Mouse (Mus musculus) heart, adult 9 months (tissue): ENCODE results near the gene Pttg1.
A peak's percentile ranks its signal among the peaks of the same experiment; 100 is the strongest.

Experiments
- DNase-seq, 2 experiments: peaks; one replicate each; pipeline ENCODE4 v3.0.0; 2022; ENCODE audit warnings: low spot score in 2 of 2

Pttg1 gene

GRCm38 (mm10) chr11:43410291-43410690 is 15.8 kb downstream of the Pttg1 start:
- no peak for DNase-seq

GRCm38 (mm10) chr11:43408888-43409287 is 17.2 kb downstream of the Pttg1 start:
- DNase-seq: no peak

- DNase-seq: no peak
Measured at GRCm38 (mm10) chr11:43404150-43404807, 21.8 kb downstream of the Pttg1 start.

GRCm38 (mm10) chr11:43400131-43400530 is 25.9 kb downstream of the Pttg1 start:
- DNase-seq: no peak

GRCm38 (mm10) chr11:43399297-43399696 is 26.8 kb downstream of the Pttg1 start:
- no peak for DNase-seq

- DNase-seq: no peak
Measured at GRCm38 (mm10) chr11:43396672-43397071, 29.4 kb downstream of the Pttg1 start.

GRCm38 (mm10) chr11:43396246-43396645 is 29.8 kb downstream of the Pttg1 start:
- no peak for DNase-seq

- no peak for DNase-seq
Measured at GRCm38 (mm10) chr11:43395073-43395948, 30.7 kb downstream of the Pttg1 start.

- DNase-seq: no peak
Measured at GRCm38 (mm10) chr11:43393325-43393724, 32.7 kb downstream of the Pttg1 start.

- DNase-seq: no peak
Measured at GRCm38 (mm10) chr11:43392757-43393156, 33.3 kb downstream of the Pttg1 start.

GRCm38 (mm10) chr11:43389118-43389517 is 36.9 kb downstream of the Pttg1 start:
- no peak for DNase-seq

- DNase-seq: no peak
Measured at GRCm38 (mm10) chr11:43388122-43389097, 37.6 kb downstream of the Pttg1 start.

GRCm38 (mm10) chr11:43387004-43387880 is 38.8 kb downstream of the Pttg1 start:
- DNase-seq: no peak

- DNase-seq: no peak
Measured at GRCm38 (mm10) chr11:43385716-43386115, 40.3 kb downstream of the Pttg1 start.

- DNase-seq: peak; percentile 74 to 76
Measured at GRCm38 (mm10) chr11:43385055-43385649, 40.9 kb downstream of the Pttg1 start.

GRCm38 (mm10) chr11:43383581-43383980 is 42.5 kb downstream of the Pttg1 start:
- no peak for DNase-seq

GRCm38 (mm10) chr11:43380901-43381300 is 45.1 kb downstream of the Pttg1 start:
- no peak for DNase-seq

GRCm38 (mm10) chr11:43379911-43380485 is 46.1 kb downstream of the Pttg1 start:
- DNase-seq: no peak

GRCm38 (mm10) chr11:43379488-43379887 is 46.6 kb downstream of the Pttg1 start:
- DNase-seq: no peak
